Mouse (Mus musculus) T-helper 2 cell (primary cell): ENCODE measurements at regions not wholly inside any gene's neighbourhood (a gene's known extent, or its start where the extent isn't known, plus 50 kb on each side); places are given as distances from the start of the nearest gene placed in this dataset.

ENCODE experiments used
- in situ Hi-C: fragments of 300-600 bp; cut with MboI, MseI; formaldehyde crosslinking; loops from one replicate; pipeline ENCODE4 v1.15.1; 2025; ENCODE audit warnings: high pct_unique_total_duplicates

- in situ Hi-C loops: no loop called here
These were observed 54.8 kb upstream of the Tet2 start for GRCm38 (mm10) chr3:133599731-133600130.

GRCm38 (mm10) chr3:133600447-133601220 lies 55.7 kb upstream of the Tet2 start:
- in situ Hi-C loops: no loop called here

GRCm38 (mm10) chr3:133605460-133605859 lies 60.5 kb upstream of the Tet2 start:
- in situ Hi-C loops: no loop called here

GRCm38 (mm10) chr3:133608845-133609261 lies 63.9 kb upstream of the Tet2 start:
- in situ Hi-C loops: no loop called here

- in situ Hi-C loops: no loop called here
These were observed 69.1 kb upstream of the Tet2 start for GRCm38 (mm10) chr3:133613836-133614711.

- in situ Hi-C loops: loop anchor here (5.0 kb wide), 2 partner anchors 68 to 142 kb away; partner anchors contain the start of gene Tet2
These were observed 69.9 kb upstream of the Tet2 start for GRCm38 (mm10) chr3:133614712-133615426.

- in situ Hi-C loops: loop anchor here (5.0 kb wide), 2 partner anchors 70 to 140 kb away; partner anchors contain the start of gene Tet2
These were observed 72.1 kb upstream of the Tet2 start for GRCm38 (mm10) chr3:133617036-133617435.

- in situ Hi-C loops: loop anchor here (5.0 kb wide), 2 partner anchors 71 to 139 kb away; partner anchors contain the start of gene Tet2
These were observed 73.6 kb upstream of the Tet2 start for GRCm38 (mm10) chr3:133618491-133618890.

- in situ Hi-C loops: loop anchor here (10.0 kb wide), 1 partner anchor 288 kb away; no protein-coding TSS in a partner anchor
These were observed 78.3 kb upstream of the Tet2 start for GRCm38 (mm10) chr3:133623201-133623744.

GRCm38 (mm10) chr3:133624079-133624875 lies 79.3 kb upstream of the Tet2 start:
- in situ Hi-C loops: loop anchor here (10.0 kb wide), 1 partner anchor 289 kb away; no protein-coding TSS in a partner anchor

GRCm38 (mm10) chr3:133625046-133625445 lies 80.1 kb upstream of the Tet2 start:
- in situ Hi-C loops: loop anchor here (10.0 kb wide), 1 partner anchor 290 kb away; no protein-coding TSS in a partner anchor

- in situ Hi-C loops: loop anchor here (10.0 kb wide), 1 partner anchor 292 kb away; no protein-coding TSS in a partner anchor
These were observed 81.5 kb upstream of the Tet2 start for GRCm38 (mm10) chr3:133626442-133626841.

GRCm38 (mm10) chr3:133627116-133627844 lies 82.3 kb upstream of the Tet2 start:
- in situ Hi-C loops: loop anchor here (10.0 kb wide), 1 partner anchor 292 kb away; no protein-coding TSS in a partner anchor

GRCm38 (mm10) chr3:133634306-133634705 lies 89.4 kb upstream of the Tet2 start:
- in situ Hi-C loops: loop anchor here (10.0 kb wide), 1 partner anchor 1580 kb away; the partner anchor contains the start of gene Cenpe

- in situ Hi-C loops: no loop called here
These were observed 100.7 kb upstream of the Tet2 start for GRCm38 (mm10) chr3:133645604-133646003.

- in situ Hi-C loops: no loop called here
These were observed 101.6 kb upstream of the Tet2 start for GRCm38 (mm10) chr3:133646449-133647059.

- in situ Hi-C loops: no loop called here
These were observed 105.1 kb upstream of the Tet2 start for GRCm38 (mm10) chr3:133650025-133650424.

- in situ Hi-C loops: no loop called here
These were observed 107.1 kb upstream of the Tet2 start for GRCm38 (mm10) chr3:133651996-133652395.

GRCm38 (mm10) chr3:133659759-133660158 lies 114.8 kb upstream of the Tet2 start:
- in situ Hi-C loops: no loop called here
